Mouse (Mus musculus): ENCODE results near the gene Rhoj.

The Rhoj gene

DNA sequence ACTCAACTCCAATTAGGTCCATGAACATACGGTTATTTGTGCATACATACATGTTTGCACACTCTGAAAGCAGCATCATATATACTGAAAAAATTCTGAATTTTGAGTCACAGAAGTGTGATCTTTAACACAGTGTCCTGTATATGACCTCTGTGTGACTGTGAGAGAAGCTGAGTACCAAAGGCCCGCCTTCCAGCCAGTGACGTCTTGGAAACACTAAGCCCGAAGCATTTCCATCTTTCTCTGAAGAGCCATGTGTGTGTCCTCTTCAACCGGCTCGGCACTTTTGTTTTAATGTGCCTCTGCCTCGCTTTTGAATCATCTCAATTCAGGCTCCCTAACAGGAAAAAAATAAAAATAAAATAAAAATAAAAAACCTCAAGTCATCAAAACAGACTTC lies 43.7 kb downstream of the Rhoj start:
- DNase-seq, result no peak

- DNase-seq, result peak; percentile 58
Measured at GRCm38 (mm10) chr12:75352410-75352809, 44.3 kb downstream of the Rhoj start.

- DNase-seq, result no peak
Measured at GRCm38 (mm10) chr12:75354354-75354753, 46.2 kb downstream of the Rhoj start.

DNA sequence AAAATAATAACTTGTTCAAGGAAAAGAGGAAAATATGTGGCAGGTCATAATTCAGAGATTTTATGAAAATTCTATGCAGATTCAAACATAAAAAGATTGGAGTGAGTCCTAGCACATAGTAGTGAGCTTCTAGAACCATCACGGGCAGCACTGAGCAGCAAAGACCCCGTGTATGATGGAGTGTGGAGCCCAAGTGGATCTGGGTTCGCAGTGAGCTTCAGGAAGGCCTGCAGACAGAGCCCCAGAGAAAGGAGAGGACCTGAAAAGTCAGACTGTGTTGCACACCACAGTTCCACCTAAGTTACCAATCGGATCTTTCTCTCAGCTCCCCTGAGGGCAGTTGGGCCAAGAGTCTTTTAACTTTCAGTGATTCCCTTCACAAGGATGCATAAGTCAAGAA lies 49.7 kb downstream of the Rhoj start:
- DNase-seq, result no peak

DNA sequence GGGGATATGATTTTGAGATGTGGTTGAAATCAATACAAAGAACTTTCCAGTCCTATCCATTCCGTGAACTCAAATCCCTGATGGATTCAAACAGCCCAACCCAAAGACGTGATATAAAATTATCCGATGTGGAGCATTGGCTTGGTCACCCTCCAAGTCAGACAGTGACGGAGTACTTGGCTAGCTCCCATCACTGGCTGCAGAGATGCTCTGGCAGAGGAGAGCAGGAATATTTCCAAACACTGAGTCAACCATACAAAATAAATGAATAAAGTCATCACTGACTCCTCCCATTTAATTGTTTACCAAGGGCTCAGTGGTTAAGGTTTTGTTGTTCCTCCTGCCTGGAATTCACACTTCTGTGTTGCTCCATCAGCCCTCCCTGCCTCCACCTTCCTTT lies 50.6 kb downstream of the Rhoj start:
- DNase-seq, result peak; percentile 64

GRCm38 (mm10) chr12:75359500-75359899 lies 51.4 kb downstream of the Rhoj start:
- DNase-seq, result no peak

- no peak for DNase-seq
Measured at GRCm38 (mm10) chr12:75359921-75360482, 51.9 kb downstream of the Rhoj start.

- no peak for DNase-seq
Measured at GRCm38 (mm10) chr12:75362456-75362855, 54.3 kb downstream of the Rhoj start.

- no peak for DNase-seq
Measured at GRCm38 (mm10) chr12:75364416-75364815, 56.3 kb downstream of the Rhoj start.

DNA sequence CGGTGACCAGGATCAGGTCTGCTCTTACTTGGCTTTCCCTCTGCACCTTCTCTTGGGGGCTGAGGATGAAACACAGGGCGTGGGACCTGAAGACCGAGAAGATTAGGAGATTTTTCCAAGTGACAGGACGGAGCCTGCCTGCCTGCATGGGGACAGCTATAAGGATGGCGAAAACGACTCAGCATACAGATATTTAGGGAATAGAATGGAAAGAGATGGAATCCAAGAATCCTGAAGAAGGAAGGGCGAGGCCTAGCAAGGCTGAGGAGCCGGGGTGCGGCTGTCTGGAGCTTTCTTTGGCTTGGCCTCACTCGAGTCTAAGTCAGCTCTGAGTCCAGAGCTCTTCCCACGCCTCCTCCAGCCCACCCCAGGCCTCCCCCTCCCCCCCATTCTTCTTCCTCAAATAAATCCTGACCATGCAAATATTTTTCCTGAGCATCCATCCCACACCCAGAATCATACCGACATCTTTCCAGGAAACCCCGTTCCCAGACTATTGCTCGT lies 57.6 kb downstream of the Rhoj start:
- DNase-seq, result no peak

GRCm38 (mm10) chr12:75367371-75367770 lies 59.2 kb downstream of the Rhoj start:
- no peak for DNase-seq

GRCm38 (mm10) chr12:75368527-75368926 lies 60.4 kb downstream of the Rhoj start:
- DNase-seq, result no peak

GRCm38 (mm10) chr12:75369418-75369851 lies 61.3 kb downstream of the Rhoj start:
- peak; percentile 29 for DNase-seq

- DNase-seq, result no peak
Measured at GRCm38 (mm10) chr12:75374437-75374836, 66.3 kb downstream of the Rhoj start.

DNA sequence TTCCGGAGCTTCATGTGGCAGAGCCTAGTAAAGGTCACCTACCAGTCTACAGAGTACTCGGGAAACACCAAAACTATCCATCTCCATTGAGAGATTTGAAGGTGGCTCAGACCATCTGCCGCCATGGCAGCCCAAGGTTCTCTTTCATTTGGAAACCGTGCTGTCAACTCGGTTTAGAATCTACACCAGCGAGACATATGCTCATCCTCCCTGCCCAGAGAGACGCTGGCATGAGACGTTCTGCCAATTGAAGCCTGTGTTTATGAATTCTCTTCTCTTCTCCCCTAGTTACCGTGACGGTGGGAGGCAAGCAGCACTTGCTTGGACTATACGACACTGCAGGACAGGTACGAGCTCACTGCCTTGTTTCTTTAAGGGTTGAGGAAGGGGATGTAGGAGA lies 66.9 kb downstream of the Rhoj start:
- DNase-seq, result no peak

GRCm38 (mm10) chr12:75376126-75376525 lies 68.0 kb downstream of the Rhoj start:
- no peak for DNase-seq

DNA sequence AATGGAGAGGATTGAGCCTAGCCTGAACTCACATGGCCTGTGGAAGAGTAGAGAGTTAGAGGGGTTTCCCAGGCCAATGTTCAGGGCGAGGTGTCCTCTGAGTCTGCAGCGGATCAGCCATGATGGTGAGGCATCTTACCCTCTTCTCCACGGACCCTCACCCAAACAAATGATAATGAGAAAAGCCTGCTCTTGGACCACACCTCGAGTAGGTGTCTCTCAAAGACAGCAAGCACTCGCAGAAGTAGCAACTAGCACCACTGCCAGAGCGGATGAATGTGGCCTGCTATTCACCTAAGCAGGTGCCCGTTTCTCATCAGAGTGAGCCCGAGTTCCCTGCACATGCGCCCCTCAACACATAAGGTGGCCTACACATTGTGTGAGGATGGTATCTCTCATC lies 78.6 kb downstream of the Rhoj start:
- DNase-seq, result no peak

GRCm38 (mm10) chr12:75387156-75387555 lies 79.0 kb downstream of the Rhoj start:
- no peak for DNase-seq

- DNase-seq, result no peak
Measured at GRCm38 (mm10) chr12:75387846-75388245, 79.7 kb downstream of the Rhoj start.

- DNase-seq, result no peak
Measured at GRCm38 (mm10) chr12:75388521-75388920, 80.4 kb downstream of the Rhoj start.

DNA sequence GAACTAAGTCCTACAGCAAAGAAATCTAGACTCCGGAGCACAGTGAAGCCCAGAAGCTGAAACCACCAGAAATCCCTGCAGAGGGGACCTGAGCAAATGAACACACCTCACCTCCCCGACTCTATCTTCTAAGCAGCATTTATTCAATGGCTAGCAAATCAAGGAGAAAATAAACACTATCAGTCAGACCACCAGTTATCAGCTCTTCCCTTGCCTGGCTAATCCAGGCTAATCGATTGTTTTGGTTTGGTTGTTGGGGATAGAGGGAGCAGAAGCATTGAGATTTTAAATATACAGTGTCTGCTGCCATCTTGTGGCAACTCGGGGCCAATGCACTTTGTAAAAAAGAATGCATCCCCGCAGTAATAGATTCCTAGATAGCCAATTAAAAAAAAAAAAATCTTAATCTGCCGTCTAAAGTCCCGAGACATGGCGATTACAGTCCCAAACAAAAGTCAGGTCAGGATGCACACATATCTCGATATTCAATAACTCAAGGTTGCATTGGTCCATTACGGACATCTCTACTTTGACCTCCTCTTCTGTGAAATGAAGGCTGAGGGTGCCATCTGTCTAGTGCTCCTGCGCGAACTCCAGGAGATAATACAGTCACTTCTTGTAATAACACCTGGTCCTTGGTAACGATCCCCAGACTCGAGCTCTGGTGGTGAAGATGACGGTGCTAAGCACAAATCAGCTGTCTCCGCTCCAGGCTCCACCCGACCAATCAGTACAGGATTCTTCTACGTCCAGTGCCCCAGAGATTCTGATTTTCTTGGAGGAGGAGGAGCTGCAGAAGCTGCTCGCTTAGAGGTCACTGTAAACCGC lies 81.4 kb downstream of the Rhoj start:
- DNase-seq, result peak; percentile 40

GRCm38 (mm10) chr12:75391526-75391925 lies 83.4 kb downstream of the Rhoj start:
- DNase-seq, result no peak

DNA sequence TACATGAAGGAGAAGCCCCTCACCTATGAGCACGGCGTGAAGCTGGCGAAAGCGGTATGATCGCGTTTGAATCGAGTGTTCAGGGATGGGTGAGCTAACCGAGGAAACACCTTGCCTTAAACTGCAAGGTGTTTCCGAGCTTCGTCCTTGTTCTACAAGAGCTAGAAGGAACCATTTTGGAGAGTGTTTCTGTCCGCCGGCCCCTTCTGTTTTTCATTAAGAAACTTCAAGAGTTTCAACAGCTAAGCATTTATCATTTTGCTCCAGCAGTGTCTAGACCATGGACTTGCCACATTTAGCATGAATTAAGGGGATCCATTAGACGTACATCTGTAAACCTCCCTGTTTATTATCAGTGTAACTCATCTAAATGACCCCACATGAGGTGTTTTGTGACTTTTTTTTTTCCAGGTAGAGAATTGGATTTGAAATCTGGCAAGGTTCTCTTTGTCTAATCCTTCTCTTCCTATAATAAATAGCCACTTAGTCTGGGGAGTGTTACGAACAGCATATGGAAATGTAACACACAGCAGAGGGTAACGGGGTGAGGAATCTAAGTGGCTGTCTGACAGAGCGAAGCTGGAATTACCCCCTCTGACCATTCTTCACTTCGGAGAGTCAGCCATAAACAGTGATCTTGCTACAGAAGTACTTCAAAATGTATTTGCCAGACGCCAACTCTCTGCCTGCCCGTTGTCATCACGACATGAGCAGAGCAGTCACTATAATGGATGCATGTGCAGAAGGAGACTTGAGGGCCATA lies 86.1 kb downstream of the Rhoj start:
- DNase-seq, result no peak

- DNase-seq, result no peak
Measured at GRCm38 (mm10) chr12:75396616-75397015, 88.5 kb downstream of the Rhoj start.
